Mouse (Mus musculus) limb, embryonic 15.5 days (tissue): ENCODE measurements around the gene Gm44790. TPM values are rescaled to one million over a fixed set of nuclear protein-coding genes. Genes with fewer than 3 reads are reported as not detected.

Experiments
- ATAC-seq: fragments of 200-750 bp; cut with Nextera tagmentation; 2 replicates; pipeline ENCODE4 v1.8.0; 2017; ENCODE audit warnings: low read depth, moderate TSS enrichment; ENCODE audit not compliant: insufficient number of reproducible peaks, low FRiP score, low TSS enrichment
- H3K27ac ChIP-seq: fragments of 300-500 bp; sonication (generic); 2 replicates; pipeline ENCODE4 v1.5.1; 2015; ENCODE audit warnings: moderate library complexity, mild to moderate bottlenecking, inconsistent platforms
- H3K27me3 ChIP-seq: fragments of 300-500 bp; sonication (generic); 2 replicates; pipeline ENCODE4 v1.6.1; 2015; ENCODE audit warnings: inconsistent platforms
- H3K36me3 ChIP-seq: fragments of 300-500 bp; sonication (generic); 2 replicates; pipeline ENCODE4 v1.6.1; 2015; ENCODE audit warnings: inconsistent platforms
- H3K4me1 ChIP-seq: fragments of 300-500 bp; sonication (generic); 2 replicates; pipeline ENCODE4 v1.6.1; 2015; ENCODE audit warnings: inconsistent platforms
- H3K4me2 ChIP-seq: fragments of 300-500 bp; sonication (generic); 2 replicates; pipeline ENCODE4 v1.6.1; 2015; ENCODE audit warnings: mild to moderate bottlenecking, inconsistent platforms
- H3K4me3 ChIP-seq: fragments of 300-500 bp; sonication (generic); 2 replicates; pipeline ENCODE4 v1.5.1; 2015; ENCODE audit warnings: mild to moderate bottlenecking, inconsistent platforms
- H3K9ac ChIP-seq: fragments of 300-500 bp; sonication (generic); 2 replicates; pipeline ENCODE4 v1.6.1; 2015; ENCODE audit warnings: inconsistent platforms
- H3K9me3 ChIP-seq: fragments of 300-500 bp; sonication (generic); 2 replicates; pipeline ENCODE4 v1.6.1; 2016; ENCODE audit warnings: inconsistent platforms
- WGBS: fragments of 180-500 bp; shearing (Covaris S2); methylation state at CpG from one replicate; pipeline ENCODE4 v1.1.7; 2015; 5-methylcytosine and 5-hydroxymethylcytosine counted together
- polyA plus RNA-seq: library from polyadenylated mRNA; unstranded; fragments of >200 nt; fragmentation: Nextera tagmentation; extraction: Ambion mirVana; gene quantifications from 2 replicates; pipeline ENCODE4 v1.2.1, GENCODE M21; 2015

Gene Gm44790
- polyA plus RNA-seq, 1 experiment from 2014 or later: 0.42 TPM

DNA sequence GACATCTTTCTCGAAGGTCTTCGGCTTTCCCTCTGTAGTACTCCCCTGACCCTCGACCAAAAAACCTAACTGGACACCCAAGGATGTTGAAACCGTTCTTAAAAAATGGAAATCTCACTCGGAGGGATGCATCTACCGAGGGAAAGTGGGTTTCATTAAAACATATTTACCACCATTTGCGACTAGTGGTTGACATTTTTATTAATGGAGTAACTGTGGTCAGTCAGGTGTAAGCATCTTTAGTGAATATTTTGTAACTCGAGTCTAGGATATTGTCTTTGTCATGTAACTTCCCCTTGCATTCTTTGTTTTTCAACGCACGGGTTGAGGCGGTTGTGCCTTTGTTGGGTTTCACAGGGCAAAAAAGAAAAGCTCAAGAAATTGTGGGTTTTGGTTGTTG, 21.5 kb upstream of the Gm44790 start:
- Histone ChIP-seq H3K9ac (peak overlapping the region; percentile 95), H3K4me2 (peak overlapping the region; percentile 45), H3K4me3 (peak overlapping the region; percentile 76), H3K27me3 (no peaks in the 10 kb centered on the region), H3K9me3 (no peaks in the 10 kb centered on the region), H3K27ac (peak overlapping the region; percentile 99), H3K4me1 (peaks cover 8% of the 10 kb centered on the region; the same call in 1 of the 2 replicates), H3K36me3 (peaks cover 6% of the 10 kb centered on the region; the same call in 1 of the 2 replicates)
- no peak for ATAC-seq
- WGBS: 0% methylated on average over 11 of the region's 11 CpGs

DNA sequence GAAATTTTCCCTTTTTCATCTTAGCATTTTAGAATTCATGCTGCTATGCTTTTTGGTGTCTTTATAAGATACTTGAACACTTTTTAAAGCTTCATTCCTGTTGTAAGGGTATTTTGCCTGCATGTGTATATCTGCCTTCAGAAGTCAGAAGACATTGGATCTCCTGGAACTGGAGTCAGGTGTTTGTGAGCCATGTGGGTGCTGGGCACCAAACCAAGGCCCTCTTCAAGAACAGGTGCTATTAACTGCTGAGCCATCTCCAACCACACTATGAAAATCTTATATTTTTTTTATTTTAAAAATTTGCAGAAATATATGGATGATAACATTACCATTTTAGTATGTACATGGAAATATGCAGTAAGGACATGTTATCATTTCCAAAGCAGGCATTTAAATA, 20.2 kb upstream of the Gm44790 start:
- H3K36me3 ChIP-seq: peaks cover 6% of the 10 kb centered on the region; the same call in 1 of the 2 replicates
- no peak overlapping the region for H3K4me2 ChIP-seq
- no peak overlapping the region for H3K4me3 ChIP-seq
- peaks cover 8% of the 10 kb centered on the region; the same call in 1 of the 2 replicates for H3K4me1 ChIP-seq
- no peak for ATAC-seq
- no peaks in the 10 kb centered on the region for H3K9me3 ChIP-seq
- H3K27ac ChIP-seq: no peak overlapping the region
- no peaks in the 10 kb centered on the region for H3K27me3 ChIP-seq
- no peak overlapping the region for H3K9ac ChIP-seq

- Histone ChIP-seq H3K4me1 (no peaks in the 10 kb centered on the region), H3K36me3 (peaks cover 66% of the 10 kb centered on the region), H3K27ac (no peak overlapping the region), H3K4me3 (no peak overlapping the region), H3K4me2 (no peak overlapping the region), H3K27me3 (no peaks in the 10 kb centered on the region), H3K9me3 (no peaks in the 10 kb centered on the region), H3K9ac (no peak overlapping the region)
- 88% methylated on average over 6 of the region's 6 CpGs for whole genome bisulfite sequencing
- ATAC-seq: no peak
Measured at GRCm38 (mm10) chr6:86418711-86419110, 7.7 kb upstream of the Gm44790 start.

DNA sequence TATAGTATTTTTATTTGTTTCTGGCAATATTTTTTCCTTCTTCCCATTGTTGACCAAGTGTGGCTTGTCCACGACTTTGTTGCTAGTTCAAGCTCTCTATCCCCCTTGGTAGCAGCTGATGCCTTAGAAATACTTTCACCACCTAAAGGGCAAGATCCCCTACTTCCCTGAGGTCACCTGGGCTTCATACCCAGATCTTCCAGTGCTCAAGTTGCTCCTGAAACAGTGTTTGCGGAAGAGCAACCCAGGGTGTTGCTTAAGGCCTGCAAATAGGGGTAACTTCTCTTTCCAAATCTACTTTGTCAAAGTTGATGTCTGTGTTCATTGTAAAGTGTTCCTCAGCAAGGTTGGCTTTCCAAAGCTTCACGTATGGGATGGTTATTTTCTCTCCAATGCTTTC, 7.2 kb upstream of the Gm44790 start:
- ATAC-seq: no peak
- Histone ChIP-seq H3K4me2 (no peak overlapping the region), H3K36me3 (peaks cover 65% of the 10 kb centered on the region), H3K4me1 (no peaks in the 10 kb centered on the region), H3K9ac (no peak overlapping the region), H3K27me3 (no peaks in the 10 kb centered on the region), H3K4me3 (no peak overlapping the region), H3K27ac (no peak overlapping the region), H3K9me3 (no peaks in the 10 kb centered on the region)
- 88% methylated on average over 3 of the region's 3 CpGs for WGBS

DNA sequence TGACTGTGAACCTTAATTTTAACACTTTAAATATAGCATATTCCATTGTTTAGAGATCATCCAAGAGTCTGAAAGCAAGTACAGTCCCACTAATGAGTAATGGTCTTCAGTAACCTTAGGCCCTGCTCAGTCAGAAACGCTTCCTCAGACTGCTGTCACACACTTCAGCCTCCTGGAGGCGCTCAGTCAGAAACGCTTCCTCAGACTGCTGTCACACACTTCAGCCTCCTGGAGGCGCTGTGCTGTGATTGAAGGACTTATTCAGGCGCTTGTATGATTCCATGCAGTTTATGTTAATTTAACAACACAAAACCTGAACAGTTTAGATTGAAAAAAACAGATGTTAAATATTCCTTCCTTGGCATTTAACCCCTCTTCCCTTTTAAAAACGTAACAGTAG, 6.0 kb upstream of the Gm44790 start:
- no peaks in the 10 kb centered on the region for H3K4me1 ChIP-seq
- no peaks in the 10 kb centered on the region for H3K9me3 ChIP-seq
- no peak overlapping the region for H3K4me3 ChIP-seq
- H3K36me3 ChIP-seq: peaks cover 68% of the 10 kb centered on the region
- no peak overlapping the region for H3K4me2 ChIP-seq
- no peak overlapping the region for H3K27ac ChIP-seq
- WGBS: 77% methylated on average over 6 of the region's 6 CpGs
- no peaks in the 10 kb centered on the region for H3K27me3 ChIP-seq
- no peak for ATAC-seq
- H3K9ac ChIP-seq: no peak overlapping the region

GRCm38 (mm10) chr6:86431531-86431930, 5.1 kb downstream of the Gm44790 start:
- H3K4me3 ChIP-seq: no peak overlapping the region
- H3K4me2 ChIP-seq: no peak overlapping the region
- 95% methylated on average over 3 of the region's 3 CpGs for WGBS
- H3K27ac ChIP-seq: no peak overlapping the region
- no peak for ATAC-seq
- H3K4me1 ChIP-seq: no peaks in the 10 kb centered on the region
- H3K27me3 ChIP-seq: no peaks in the 10 kb centered on the region
- no peaks in the 10 kb centered on the region for H3K9me3 ChIP-seq
- H3K36me3 ChIP-seq: peaks cover 79% of the 10 kb centered on the region
- H3K9ac ChIP-seq: no peak overlapping the region

GRCm38 (mm10) chr6:86433696-86434095, 7.2 kb downstream of the Gm44790 start:
- Histone ChIP-seq H3K27me3 (no peaks in the 10 kb centered on the region), H3K4me3 (no peak overlapping the region), H3K4me1 (no peaks in the 10 kb centered on the region), H3K4me2 (no peak overlapping the region), H3K27ac (no peak overlapping the region), H3K9ac (no peak overlapping the region), H3K9me3 (no peaks in the 10 kb centered on the region), H3K36me3 (peaks cover 57% of the 10 kb centered on the region)
- WGBS: 74% methylated on average over 1 of the region's 1 CpGs
- ATAC-seq: no peak

GRCm38 (mm10) chr6:86437711-86438110, 11.3 kb downstream of the Gm44790 start:
- Histone ChIP-seq H3K27me3 (no peaks in the 10 kb centered on the region), H3K9me3 (no peaks in the 10 kb centered on the region), H3K36me3 (peaks cover 40% of the 10 kb centered on the region), H3K27ac (peak overlapping the region; percentile 99), H3K4me2 (peak overlapping the region; percentile 59), H3K9ac (peak overlapping the region; percentile 74), H3K4me3 (peak overlapping the region; percentile 73), H3K4me1 (peaks cover 6% of the 10 kb centered on the region)
- ATAC-seq: peak; percentile 66; the same call in 1 of the 2 replicates
- 1% methylated on average over 14 of the region's 14 CpGs for WGBS

GRCm38 (mm10) chr6:86438272-86439118, 12.0 kb downstream of the Gm44790 start, which contains the start of gene C87436:
TSS of gene C87436 (plus strand) at chr6:86438374.
- Histone ChIP-seq H3K4me3 (peak within 1 kb of the TSS; percentile 73), H3K27ac (peak within 1 kb of the TSS; percentile 99), H3K27me3 (no peaks in the 10 kb centered on the region), H3K9ac (peak within 1 kb of the TSS; percentile 74), H3K36me3 (peaks cover 41% of the 10 kb centered on the region), H3K4me2 (peak within 1 kb of the TSS; percentile 78), H3K4me1 (peaks cover 6% of the 10 kb centered on the region), H3K9me3 (no peaks in the 10 kb centered on the region)
- under 1% methylated on average over 59 of the region's 59 CpGs for WGBS
- peak; percentile 91 for ATAC-seq

DNA sequence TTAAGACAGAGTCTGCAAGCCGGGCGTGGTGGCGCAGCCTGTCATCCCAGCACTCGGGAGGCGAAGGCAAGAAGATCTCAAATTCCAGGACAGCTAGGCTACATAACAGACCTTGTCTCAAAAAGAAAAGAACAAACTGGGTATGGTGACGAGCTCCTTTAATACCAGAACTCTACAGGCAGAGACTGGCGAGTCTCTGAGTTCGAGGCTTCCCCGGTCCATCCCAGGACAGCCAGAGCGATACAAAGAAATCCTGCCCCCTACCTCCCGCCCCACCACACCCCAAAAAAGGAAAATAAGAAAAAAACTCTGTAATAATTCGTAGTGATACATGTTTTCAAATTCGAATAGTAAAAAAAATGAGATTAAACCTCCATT, 12.7 kb downstream of the Gm44790 start:
- no peaks in the 10 kb centered on the region for H3K27me3 ChIP-seq
- peaks cover 42% of the 10 kb centered on the region for H3K36me3 ChIP-seq
- H3K27ac ChIP-seq: peak overlapping the region; percentile 99
- no peak for ATAC-seq
- peak overlapping the region; percentile 73 for H3K4me3 ChIP-seq
- peak overlapping the region; percentile 74 for H3K9ac ChIP-seq
- H3K4me1 ChIP-seq: peaks cover 6% of the 10 kb centered on the region
- 4% methylated on average over 13 of the region's 13 CpGs for WGBS
- peak overlapping the region; percentile 78 for H3K4me2 ChIP-seq
- no peaks in the 10 kb centered on the region for H3K9me3 ChIP-seq

DNA sequence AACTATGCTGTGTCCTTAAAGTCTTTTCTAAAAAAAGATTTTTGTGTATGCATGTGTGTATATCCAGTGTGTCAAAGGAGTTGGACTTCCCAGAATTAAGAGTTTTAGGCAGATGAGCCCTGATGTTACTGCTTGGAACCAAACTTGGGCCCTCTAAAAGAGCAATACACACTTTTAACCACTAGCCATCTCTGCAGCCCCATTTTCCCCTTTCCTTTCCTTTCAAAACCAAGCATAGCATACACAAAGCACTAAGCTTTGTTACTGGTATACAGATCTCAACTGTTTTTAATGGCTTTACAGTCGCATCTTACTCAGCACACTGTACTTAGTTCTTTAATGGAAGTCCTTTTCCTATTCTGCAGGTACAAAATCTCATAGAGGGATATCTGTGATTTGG, 13.1 kb downstream of the Gm44790 start:
- peak overlapping the region; percentile 99 for H3K27ac ChIP-seq
- peaks cover 42% of the 10 kb centered on the region for H3K36me3 ChIP-seq
- ATAC-seq: no peak
- peak overlapping the region; percentile 78 for H3K4me2 ChIP-seq
- H3K9me3 ChIP-seq: no peaks in the 10 kb centered on the region
- H3K27me3 ChIP-seq: no peaks in the 10 kb centered on the region
- H3K4me3 ChIP-seq: peak overlapping the region; percentile 73
- WGBS: 80% methylated on average over 1 of the region's 1 CpGs
- peak overlapping the region; percentile 74 for H3K9ac ChIP-seq
- H3K4me1 ChIP-seq: peaks cover 6% of the 10 kb centered on the region

- H3K27ac ChIP-seq: no peak overlapping the region
- no peak overlapping the region for H3K4me3 ChIP-seq
- 97% methylated on average over 10 of the region's 10 CpGs for WGBS
- H3K36me3 ChIP-seq: peaks cover 39% of the 10 kb centered on the region
- H3K27me3 ChIP-seq: no peaks in the 10 kb centered on the region
- H3K9me3 ChIP-seq: no peaks in the 10 kb centered on the region
- ATAC-seq: no peak
- peaks cover 6% of the 10 kb centered on the region for H3K4me1 ChIP-seq
- H3K9ac ChIP-seq: no peak overlapping the region
- H3K4me2 ChIP-seq: no peak overlapping the region
Measured at GRCm38 (mm10) chr6:86441571-86441970, 15.1 kb downstream of the Gm44790 start.
